Mouse (Mus musculus): ENCODE results near the gene Ilk.

GRCm38 (mm10) chr7:105784556-105784955 lies 48.2 kb downstream of the Ilk start:
- TF ChIP-seq POLR2A (IDR thresholded peaks at IDR 0.05; ENCODE audit: borderline replicate concordance, extremely low read depth, insufficient read depth, insufficient read length, poor library complexity, severe bottlenecking), result no peak
- no peak for TF ChIP-seq CTCF (IDR thresholded peaks at IDR 0.05; ENCODE audit: borderline replicate concordance, extremely low read depth, insufficient read depth, insufficient read length)
